24 mouse cellular contexts compared by ENCODE assay signal in the genomic region with DNA sequence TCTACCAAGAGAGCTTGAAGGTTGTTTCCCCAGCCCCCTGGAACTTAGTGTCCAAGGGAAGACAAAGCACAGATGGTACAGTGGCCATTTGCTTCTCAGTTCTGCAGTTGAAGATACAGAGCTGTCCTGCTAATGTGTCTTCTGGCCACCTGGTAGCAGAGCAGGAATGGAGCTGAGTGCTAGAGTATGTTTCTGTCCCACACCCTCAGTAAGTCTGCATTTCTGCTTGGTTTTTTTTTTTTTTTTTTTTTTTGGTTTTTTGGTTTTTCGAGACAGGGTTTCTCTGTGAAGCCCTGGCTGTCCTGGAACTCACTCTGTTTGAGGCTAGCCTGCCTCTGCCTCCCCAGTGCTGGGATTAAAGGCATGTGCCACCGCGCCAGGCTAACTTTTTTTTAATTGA.
"Had no signal": no experiment of that assay in that cellular context is flagged by ENCODE, and none has a peak within 500 bp of the region (broad histone marks: within the 10 kb centered on the region; RNA-seq: fewer than 3 reads in every experiment).

No protein-coding gene starts in this region.

- H3K4me2 ChIP-seq: heart, embryonic 12.5 days; hindbrain, embryonic 13.5 days; hindbrain, embryonic 15.5 days; kidney, embryonic 15.5 days; limb, embryonic 13.5 days; limb, embryonic 15.5 days; liver, embryonic 12.5 days had no signal

- H3K4me1 ChIP-seq: hindbrain, embryonic 15.5 days had no signal

- H3K27me3 ChIP-seq: heart, embryonic 12.5 days; hindbrain, embryonic 13.5 days; hindbrain, embryonic 15.5 days; kidney, embryonic 15.5 days; limb, embryonic 13.5 days; limb, embryonic 15.5 days; liver, embryonic 12.5 days had no signal

- ATAC-seq: hindbrain, postnatal 0 days; intestine, embryonic 16.5 days; liver, embryonic 12.5 days had no signal

- DNase-seq: gastrocnemius, postnatal 14 days; gastrocnemius, postnatal 36 days; heart, adult 2 months; heart, postnatal 10 days; kidney, adult 11 months; kidney, adult 2 months; kidney, adult 9 months; kidney, postnatal 14 days; kidney, postnatal 36 days; layer of hippocampus, adult 9-11 months; layer of hippocampus, postnatal 36 days; left cerebral cortex, postnatal 4 days had no signal

- H3K27ac ChIP-seq: heart, embryonic 10.5 days; hindbrain, embryonic 13.5 days; hindbrain, embryonic 15.5 days; hindbrain, postnatal 0 days; kidney, embryonic 15.5 days; kidney, postnatal 0 days; limb, embryonic 13.5 days; limb, embryonic 15.5 days; liver, embryonic 12.5 days; liver, embryonic 14.5 days had no signal

- H3K36me3 ChIP-seq: hindbrain, embryonic 15.5 days had no signal

- H3K9me3 ChIP-seq: heart, embryonic 10.5 days; heart, embryonic 12.5 days; hindbrain, embryonic 13.5 days; hindbrain, embryonic 15.5 days; kidney, embryonic 15.5 days; limb, embryonic 13.5 days; limb, embryonic 15.5 days; liver, embryonic 12.5 days had no signal

- H3K4me3 ChIP-seq: heart, adult 2 months; heart, embryonic 10.5 days; heart, embryonic 12.5 days; hindbrain, embryonic 13.5 days; hindbrain, embryonic 15.5 days; kidney, embryonic 15.5 days; limb, embryonic 13.5 days; limb, embryonic 15.5 days; liver, embryonic 12.5 days had no signal

- H3K9ac ChIP-seq: heart, embryonic 12.5 days; hindbrain, embryonic 13.5 days; hindbrain, embryonic 15.5 days; kidney, embryonic 15.5 days; limb, embryonic 13.5 days; limb, embryonic 15.5 days; liver, embryonic 12.5 days; liver, embryonic 14.5 days had no signal
